8 mouse cellular contexts compared by ENCODE assay signal in the genomic region with DNA sequence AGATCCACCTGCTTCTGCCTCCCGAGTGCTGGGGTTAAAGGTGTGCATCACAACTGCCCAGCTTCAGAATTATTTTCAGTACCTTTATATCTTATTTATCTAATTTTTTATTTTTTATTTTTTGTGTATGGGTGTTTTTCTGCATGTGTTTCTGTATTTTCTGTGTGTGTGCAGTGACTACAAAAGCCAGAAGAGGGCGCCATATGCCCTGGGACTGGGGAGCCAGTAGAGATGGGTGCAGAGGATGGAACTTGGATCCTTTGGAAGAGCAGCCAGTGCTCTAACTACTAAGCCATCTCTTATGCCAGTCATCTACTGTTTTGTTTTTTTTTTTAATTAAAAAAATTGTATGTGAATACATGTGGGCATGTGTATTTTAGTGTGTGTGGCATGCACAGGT. TPM values are rescaled to one million over a fixed set of nuclear protein-coding genes. Genes with fewer than 3 reads are reported as not detected.
DNase-seq lines count a peak whose midpoint lies in the region; ATAC-seq and TF ChIP-seq lines count a peak whose summit lies in the region.

No protein-coding gene starts in this region.

- H3K36me3 ChIP-seq in midbrain, embryonic 14.5 days (ENCODE audit: control insufficient read depth, insufficient read depth, low read length), result peaks cover 15% of the 10 kb centered on the region; the same call in 1 of the 2 replicates
- no peaks in the 10 kb centered on the region for H3K36me3 ChIP-seq in midbrain, embryonic 16.5 days (ENCODE audit: control insufficient read depth, insufficient read depth, low read length)
- H3K36me3 ChIP-seq in small intestine, adult 2 months (ENCODE audit: control insufficient read depth, insufficient read depth, low read length), result no peaks in the 10 kb centered on the region

- no peaks in the 10 kb centered on the region for H3K4me1 ChIP-seq in midbrain, embryonic 14.5 days (ENCODE audit: control insufficient read depth, insufficient read depth, low read length)
- H3K4me1 ChIP-seq in midbrain, embryonic 16.5 days (ENCODE audit: control insufficient read depth, insufficient read depth, low read length), result no peaks in the 10 kb centered on the region
- no peaks in the 10 kb centered on the region for H3K4me1 ChIP-seq in cortical plate, adult 2 months (ENCODE audit: control insufficient read depth, insufficient read depth, low read length)
- H3K4me1 ChIP-seq in small intestine, adult 2 months (ENCODE audit: control insufficient read depth, insufficient read depth, insufficient read length, low read length), result no peaks in the 10 kb centered on the region

- 75% methylated on average over 2 of the region's 2 CpGs for WGBS in midbrain, embryonic 14.5 days
- WGBS in midbrain, embryonic 16.5 days, result 71% methylated on average over 2 of the region's 2 CpGs
- 75% methylated on average over 2 of the region's 2 CpGs for WGBS in small intestine, adult 2 months

- H3K9ac ChIP-seq in midbrain, embryonic 14.5 days (replicated peaks; ENCODE audit: low read length), result no peak overlapping the region
- H3K9ac ChIP-seq in midbrain, embryonic 16.5 days (ENCODE audit: low read depth, low read length), result no peak overlapping the region

- H3K4me2 ChIP-seq in midbrain, embryonic 14.5 days (ENCODE audit: low read length), result no peak overlapping the region
- H3K4me2 ChIP-seq in midbrain, embryonic 16.5 days (ENCODE audit: low read length), result no peak overlapping the region

- peak; percentile 41 to 51 for DNase-seq in cerebellum, postnatal 10 days
- no peak for DNase-seq in cerebellum, adult 8-10 months
- peak; percentile 22 for DNase-seq in midbrain, embryonic 14.5 days
- no peak for DNase-seq in frontal cortex, postnatal 10 days (ENCODE audit: low spot score in 2 of 2)
- no peak for DNase-seq in frontal cortex, postnatal 25 days (ENCODE audit: low spot score in 2 of 2)

- H3K9me3 ChIP-seq in midbrain, embryonic 14.5 days (ENCODE audit: control insufficient read depth, low read length), result no peaks in the 10 kb centered on the region
- no peaks in the 10 kb centered on the region for H3K9me3 ChIP-seq in midbrain, embryonic 16.5 days (replicated peaks; ENCODE audit: control insufficient read depth, low read length, poor library complexity, severe bottlenecking)

- H3K4me3 ChIP-seq in midbrain, embryonic 14.5 days (replicated peaks; ENCODE audit: low read depth, low read length), result no peak overlapping the region
- H3K4me3 ChIP-seq in midbrain, embryonic 16.5 days (ENCODE audit: low read depth, low read length), result no peak overlapping the region
- no peak overlapping the region for H3K4me3 ChIP-seq in cortical plate, adult 2 months (ENCODE audit: insufficient read depth, low read length)
- H3K4me3 ChIP-seq in small intestine, adult 2 months (ENCODE audit: low read depth, low read length), result no peak overlapping the region

- ATAC-seq in midbrain, embryonic 14.5 days (ENCODE audit: low FRiP score, low TSS enrichment), result no peak
- ATAC-seq in midbrain, embryonic 16.5 days, result no peak

- H3K27ac ChIP-seq in midbrain, embryonic 14.5 days (replicated peaks; ENCODE audit: low read depth, low read length), result no peak overlapping the region
- no peak overlapping the region for H3K27ac ChIP-seq in midbrain, embryonic 16.5 days (ENCODE audit: low read length)
- H3K27ac ChIP-seq in cortical plate, adult 2 months (ENCODE audit: insufficient read depth, low read length), result no peak overlapping the region
- H3K27ac ChIP-seq in small intestine, adult 2 months (ENCODE audit: insufficient read depth, low read depth, low read length), result no peak overlapping the region

- H3K27me3 ChIP-seq in midbrain, embryonic 14.5 days (ENCODE audit: control insufficient read depth, insufficient read depth, low read length), result no peaks in the 10 kb centered on the region
- H3K27me3 ChIP-seq in midbrain, embryonic 16.5 days (ENCODE audit: control insufficient read depth, insufficient read depth, low read depth, low read length), result no peaks in the 10 kb centered on the region
- H3K27me3 ChIP-seq in small intestine, adult 2 months (ENCODE audit: control insufficient read depth, insufficient read depth, low read length), result no peaks in the 10 kb centered on the region

- no peak for TF ChIP-seq POLR2A in cortical plate, adult 2 months (IDR thresholded peaks at IDR 0.05; ENCODE audit: extremely low read depth, insufficient read depth, low read length)
- no peak for TF ChIP-seq POLR2A in small intestine, adult 2 months (IDR thresholded peaks at IDR 0.05; ENCODE audit: low read depth, low read length)

- peak; percentile 33 for TF ChIP-seq CTCF in cortical plate, adult 2 months (IDR thresholded peaks at IDR 0.05; ENCODE audit: extremely low read depth, insufficient read depth, low read length)
- peak; percentile 54; the same call in 1 of the 2 replicates for TF ChIP-seq CTCF in small intestine, adult 2 months (IDR thresholded peaks at IDR 0.05; ENCODE audit: extremely low read depth, insufficient read length, insufficient replicate concordance, low read depth, low read length)

RNA-seq across cellular contexts. Expression of a gene that starts 46.0 kb away (rescaled TPM):
- polyA plus RNA-seq in midbrain, embryonic 14.5 days (2014; fragmentation: Nextera tagmentation; extraction: Ambion mirVana), result 52.5 and 59.0 TPM in 2 replicates
- polyA plus RNA-seq in midbrain, embryonic 16.5 days (2015; fragmentation: Nextera tagmentation; extraction: Ambion mirVana), result 71.4 and 76.5 TPM in 2 replicates
- polyA plus RNA-seq in cortical plate, adult 2 months (2012; rRNA removed), result 234 and 242 TPM in 2 replicates
- polyA plus RNA-seq in small intestine, adult 2 months (2012; rRNA removed), result 11.4 and 19.8 TPM in 2 replicates

RNA-seq across cellular contexts. Expression of a gene that starts 57.5 kb away (rescaled TPM):
- 227 and 228 TPM in 2 replicates for polyA plus RNA-seq in midbrain, embryonic 14.5 days (2014; fragmentation: Nextera tagmentation; extraction: Ambion mirVana)
- 201 and 206 TPM in 2 replicates for polyA plus RNA-seq in midbrain, embryonic 16.5 days (2015; fragmentation: Nextera tagmentation; extraction: Ambion mirVana)
- polyA plus RNA-seq in cortical plate, adult 2 months (2012; rRNA removed), result 197 and 202 TPM in 2 replicates
- 139 and 243 TPM in 2 replicates for polyA plus RNA-seq in small intestine, adult 2 months (2012; rRNA removed)

Comparison
In these comparisons a context has a peak if more than half of its experiments do, and no peak if none do; other contexts are left out.
1. DNase-seq: peak in cerebellum, postnatal 10 days (2 of 2) and midbrain, embryonic 14.5 days (single experiment); none in cerebellum, adult 8-10 months (single experiment), frontal cortex, postnatal 10 days (0 of 2) and frontal cortex, postnatal 25 days (0 of 2).